32 mouse cellular contexts compared by ENCODE assay signal in genomic region chr12:80553157-80553556, GRCm38 (mm10). TPM values are rescaled to one million over a fixed set of nuclear protein-coding genes. Genes with fewer than 3 reads are reported as not detected.
DNase-seq lines count a peak whose midpoint lies in the region; ATAC-seq and TF ChIP-seq lines count a peak whose summit lies in the region.
"Had no signal": no experiment of that assay in that cellular context is flagged by ENCODE, and none has a peak within 500 bp of the region (broad histone marks: within the 10 kb centered on the region; RNA-seq: fewer than 3 reads in every experiment).

No protein-coding gene starts in this region.

- TF ChIP-seq POLR2A in liver, adult 2 months (IDR thresholded peaks at IDR 0.05; ENCODE audit: extremely low read depth, insufficient read depth, low read length), result no peak
- no peak for TF ChIP-seq POLR2A in MEL (IDR thresholded peaks at IDR 0.05; ENCODE audit: control insufficient read depth in 1 of 2, insufficient read depth in 1 of 2, low read depth in 1 of 2, low read length in 2 of 2, poor library complexity in 1 of 2)

- intact Hi-C loops in left cerebral cortex, postnatal 10 days (cut with DNase I), result no loop called here

- no peak for TF ChIP-seq CTCF in liver, adult 2 months (IDR thresholded peaks at IDR 0.05; ENCODE audit: low read depth, low read length)
- TF ChIP-seq CTCF in MEL (IDR thresholded peaks at IDR 0.05 in 2 of 3, conservative IDR thresholded peaks at IDR 0.05 in 1 of 3; ENCODE audit: control insufficient read depth in 1 of 3, insufficient read depth in 1 of 3, low read depth in 2 of 3, low read length in 3 of 3, poor library complexity in 1 of 3, severe bottlenecking in 1 of 3), result no peak

- WGBS in liver, adult 2 months, result 48% methylated on average over 2 of the region's 3 CpGs
- 29% methylated on average over 3 of the region's 3 CpGs for WGBS in liver, embryonic 12.5 days (ENCODE audit: insufficient replicate concordance)

- no peaks in the 10 kb centered on the region for H3K27me3 ChIP-seq in liver, adult 2 months (ENCODE audit: control insufficient read depth, insufficient read depth, low read length)
- H3K27me3 ChIP-seq in liver, embryonic 12.5 days (replicated peaks), result peaks cover 9% of the 10 kb centered on the region
- H3K27me3 ChIP-seq in MEL (ENCODE audit: control insufficient read depth in 1 of 2, insufficient read depth in 2 of 2, low read length in 2 of 2), result peaks cover 19 to 27% of the 10 kb centered on the region in 2 experiments
- H3K27me3 ChIP-seq: embryonic facial prominence, embryonic 12.5 days; forebrain, embryonic 15.5 days; heart, embryonic 15.5 days; limb, embryonic 12.5 days had no signal

- no peak overlapping the region for H3K27ac ChIP-seq in liver, adult 2 months (replicated peaks; ENCODE audit: insufficient read depth, low read depth, low read length)
- no peak overlapping the region for H3K27ac ChIP-seq in liver, embryonic 12.5 days
- no peak overlapping the region for H3K27ac ChIP-seq in MEL (ENCODE audit: control insufficient read depth, low read depth, low read length)
- H3K27ac ChIP-seq: embryonic facial prominence, embryonic 12.5 days; forebrain, embryonic 15.5 days; heart, embryonic 10.5 days; heart, embryonic 15.5 days; hindbrain, embryonic 12.5 days; limb, embryonic 12.5 days; midbrain, embryonic 12.5 days had no signal

- no peaks in the 10 kb centered on the region for H3K79me2 ChIP-seq in liver, adult 2 months (ENCODE audit: control insufficient read depth, insufficient read depth, low read length)
- H3K79me2 ChIP-seq in MEL (ENCODE audit: control insufficient read depth, insufficient read depth, low read length, poor library complexity), result no peaks in the 10 kb centered on the region

- peak; percentile 12 for DNase-seq in liver, adult 2 months (ENCODE audit: extremely low read depth, low read depth, low spot score)
- peak; percentile 37 for DNase-seq in lung, postnatal 10 days
- DNase-seq in lung, postnatal 25 days (ENCODE audit: low spot score), result no peak
- DNase-seq in MEL (ENCODE audit: low read depth, low spot score), result peak; percentile 9
- peak; percentile 22 for DNase-seq in ZHBTc4 (ENCODE audit: low read depth, low spot score)
- DNase-seq in left cerebral cortex, postnatal 10 days (ENCODE audit: extremely low spot score in 1 of 2, low spot score in 2 of 2), result no peak
- DNase-seq: adrenal gland, postnatal 25 days; cerebellum, adult 18-20 months; cerebellum, postnatal 10 days; gastrocnemius, postnatal 25 days; heart, adult 11 months; kidney, adult 9 months; kidney, postnatal 14 days; liver, postnatal 0 days; right cerebral cortex, postnatal 4 days; thymus, adult 2 months; thymus, postnatal 36 days had no signal

- no peak for ATAC-seq in liver, embryonic 12.5 days
- ATAC-seq: CD4-positive, CD25-positive, alpha-beta regulatory T cell, adult 4 months; forebrain, embryonic 15.5 days; intestine, postnatal 0 days; liver, postnatal 0 days; Patski had no signal

- H3K36me3 ChIP-seq in liver, adult 2 months (ENCODE audit: control insufficient read depth, insufficient read depth, low read length), result no peaks in the 10 kb centered on the region
- no peaks in the 10 kb centered on the region for H3K36me3 ChIP-seq in liver, embryonic 12.5 days
- H3K36me3 ChIP-seq in MEL (ENCODE audit: control insufficient read depth in 1 of 2, insufficient read depth in 2 of 2, low read length in 2 of 2), result no peaks in the 10 kb centered on the region
- H3K36me3 ChIP-seq: embryonic facial prominence, embryonic 12.5 days; forebrain, embryonic 15.5 days; heart, embryonic 10.5 days; heart, embryonic 15.5 days; hindbrain, embryonic 12.5 days; limb, embryonic 12.5 days; midbrain, embryonic 12.5 days had no signal

- H3K9ac ChIP-seq in liver, adult 2 months (ENCODE audit: low read depth, low read length), result no peak overlapping the region
- no peak overlapping the region for H3K9ac ChIP-seq in liver, embryonic 12.5 days
- H3K9ac ChIP-seq in MEL (ENCODE audit: control insufficient read depth, low read depth, low read length, poor library complexity, severe bottlenecking), result no peak overlapping the region
- H3K9ac ChIP-seq: embryonic facial prominence, embryonic 12.5 days; forebrain, embryonic 15.5 days; heart, embryonic 15.5 days; hindbrain, embryonic 12.5 days; limb, embryonic 12.5 days; liver, postnatal 0 days; midbrain, embryonic 12.5 days had no signal

- no peak for TF ChIP-seq RAD21 in MEL (IDR thresholded peaks at IDR 0.05; ENCODE audit: low read depth, low read length)

- no peaks in the 10 kb centered on the region for H3K9me3 ChIP-seq in liver, embryonic 12.5 days (replicated peaks)
- H3K9me3 ChIP-seq in MEL (replicated peaks; ENCODE audit: insufficient read depth, low read length), result no peaks in the 10 kb centered on the region
- H3K9me3 ChIP-seq: embryonic facial prominence, embryonic 12.5 days; forebrain, embryonic 15.5 days; heart, embryonic 10.5 days; heart, embryonic 15.5 days; hindbrain, embryonic 12.5 days; limb, embryonic 12.5 days; midbrain, embryonic 12.5 days had no signal

- no peak overlapping the region for H3K4me3 ChIP-seq in liver, adult 2 months (ENCODE audit: insufficient read depth, low read depth, low read length)
- no peak overlapping the region for H3K4me3 ChIP-seq in liver, embryonic 12.5 days
- H3K4me3 ChIP-seq in MEL (ENCODE audit: control insufficient read depth in 1 of 2, insufficient read depth in 1 of 2, low read depth in 2 of 2, low read length in 2 of 2), result no peak overlapping the region
- H3K4me3 ChIP-seq: embryonic facial prominence, embryonic 12.5 days; forebrain, embryonic 15.5 days; heart, embryonic 10.5 days; heart, embryonic 15.5 days; hindbrain, embryonic 12.5 days; limb, embryonic 12.5 days; midbrain, embryonic 12.5 days had no signal

- no peak for TF ChIP-seq EP300 in MEL (IDR thresholded peaks at IDR 0.05; ENCODE audit: low read depth in 1 of 2, low read length in 2 of 2)

- H3K4me2 ChIP-seq in liver, embryonic 12.5 days, result no peak overlapping the region
- H3K4me2 ChIP-seq: embryonic facial prominence, embryonic 12.5 days; forebrain, embryonic 15.5 days; heart, embryonic 15.5 days; hindbrain, embryonic 12.5 days; limb, embryonic 12.5 days; liver, embryonic 11.5 days; midbrain, embryonic 12.5 days had no signal

- H3K4me1 ChIP-seq in liver, adult 2 months (ENCODE audit: control insufficient read depth, insufficient read depth, low read length), result no peaks in the 10 kb centered on the region
- no peaks in the 10 kb centered on the region for H3K4me1 ChIP-seq in liver, embryonic 12.5 days
- no peaks in the 10 kb centered on the region for H3K4me1 ChIP-seq in MEL (ENCODE audit: control insufficient read depth in 1 of 2, insufficient read depth in 2 of 2, low read length in 2 of 2)

TF ChIP-seq in MEL, 35 proteins besides CTCF, POLR2A, EP300 and RAD21:
- TF ChIP-seq KAT2A (conservative IDR thresholded peaks at IDR 0.05; ENCODE audit: low read depth, low read length) (no peak), MEF2A (IDR thresholded peaks at IDR 0.05; ENCODE audit: extremely low read depth, insufficient replicate concordance, low read depth, low read length, poor library complexity, severe bottlenecking) (no peak), BHLHE40 (IDR thresholded peaks at IDR 0.05; ENCODE audit: borderline replicate concordance, low read depth, low read length) (no peak), MAX (IDR thresholded peaks at IDR 0.05; ENCODE audit: low read length) (no peak), MXI1 (IDR thresholded peaks at IDR 0.05; ENCODE audit: low read depth, low read length) (no peak), E2F4 (IDR thresholded peaks at IDR 0.05; ENCODE audit: borderline replicate concordance, low read depth, low read length) (no peak), ZKSCAN1 (IDR thresholded peaks at IDR 0.05; ENCODE audit: low read depth, low read length) (no peak), NRF1 (IDR thresholded peaks at IDR 0.05; ENCODE audit: insufficient read depth, low read depth, low read length, poor library complexity, severe bottlenecking) (no peak), JUND (IDR thresholded peaks at IDR 0.05; ENCODE audit: low read depth, low read length) (no peak), ZNF384 (IDR thresholded peaks at IDR 0.05; ENCODE audit: low read depth, low read length) (no peak), TBP (IDR thresholded peaks at IDR 0.05; ENCODE audit: low read depth, low read length) (no peak), MYC (IDR thresholded peaks at IDR 0.05; ENCODE audit: low read depth, low read length) (no peak), MYB (IDR thresholded peaks at IDR 0.05; ENCODE audit: low read depth, low read length) (no peak)

RNA-seq across cellular contexts. Expression of gene Galnt16, which starts 35.1 kb away (rescaled TPM):
- 0.07 TPM in 1 of 2 replicates, not detected in the other for total RNA-seq in liver, adult 2 months (2014; rRNA removed)
- 0.02 TPM in 1 of 2 replicates, not detected in the other for polyA plus RNA-seq in liver, adult 2 months (2012; rRNA removed)
- polyA plus RNA-seq in liver, embryonic 12.5 days (2016; fragmentation: Nextera tagmentation; extraction: Ambion mirVana), result 0.28 and 0.48 TPM in 2 replicates
- not detected in 2 replicates for total RNA-seq in MEL (2012; rRNA removed)
- polyA plus RNA-seq in MEL (2012; ENCODE audit: insufficient read depth in 1 of 2, insufficient read length in 2 of 2, low read depth in 1 of 2, low replicate concordance in 2 of 2, missing spikeins in 1 of 2), result under 1 TPM in 1 of 2 experiments, not detected in 1; 0.08 TPM
- 10 to 100 TPM; 54.7 to 61.1 TPM for total RNA-seq in left cerebral cortex, postnatal 10 days (2021)
- total RNA-seq: common myeloid progenitor, adult 5-6 weeks; megakaryocyte, adult 5-6 weeks; neutrophil, adult 5-6 weeks had no signal

Comparison
In these comparisons a context has a peak if more than half of its experiments do, and no peak if none do; other contexts are left out.
1. DNase-seq: peak in liver, adult 2 months (single experiment), lung, postnatal 10 days (single experiment), MEL (single experiment) and ZHBTc4 (single experiment); none in lung, postnatal 25 days (single experiment) and left cerebral cortex, postnatal 10 days (0 of 2).
2. RNA of gene Galnt16, which starts 35.1 kb away (total RNA-seq): 54.7 to 61.1 TPM in left cerebral cortex, postnatal 10 days; 0.07 TPM in liver, adult 2 months and not detected in MEL; every median in the first group is over 10 times any median in the second.